Mouse (Mus musculus): ENCODE results near the gene Acad10. TPM values are rescaled to one million over a fixed set of nuclear protein-coding genes. Genes with fewer than 3 reads are reported as not detected.

Gene Acad10
- polyA plus RNA-seq, 1 experiment from 2014 or later, result 1.0 TPM

DNA sequence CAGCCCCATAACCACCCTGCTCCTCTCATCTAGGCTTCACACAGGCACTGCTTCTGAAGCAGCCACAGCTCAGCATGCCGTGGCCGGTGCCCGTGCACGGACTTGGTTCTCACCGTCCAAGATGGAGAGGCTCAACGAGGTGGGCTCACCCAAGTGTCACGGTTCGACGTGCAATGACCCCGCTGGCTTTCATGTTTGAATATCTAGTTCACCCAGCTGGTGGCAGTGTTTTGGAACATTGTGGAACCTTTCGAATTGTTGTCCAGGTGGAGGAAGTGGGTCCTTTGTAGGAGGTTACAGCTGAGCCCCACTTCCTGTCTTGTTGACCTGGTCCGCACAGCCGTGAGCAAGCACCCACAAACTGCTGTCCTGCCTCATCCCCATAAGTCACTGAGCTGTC lies 86.2 kb downstream of the Acad10 start:
- Histone ChIP-seq H3K36me3 (0 out of 2 replicates have a peak, but pooled peaks cover 3% of the 10 kb centered on the region), H3K9ac (replicated peaks) (no peak overlapping the region), H3K4me1 (no peaks in the 10 kb centered on the region), H3K27me3 (no peaks in the 10 kb centered on the region), H3K27ac (replicated peaks) (no peak overlapping the region), H3K9me3 (no peaks in the 10 kb centered on the region), H3K4me3 (no peak overlapping the region), H3K4me2 (replicated peaks) (no peak overlapping the region)
- no peak for ATAC-seq (replicated peaks)
- WGBS, result 95% methylated on average over 13 of the region's 13 CpGs

Other genes starting within 250 kb of the Acad10 start
- 1.0 and 2.2 TPM in 2 replicates for gene Tmem116, start 208.6 kb downstream of the Acad10 start, polyA plus RNA-seq (2015; fragmentation: Nextera tagmentation; extraction: Ambion mirVana)
- gene Erp29, start 208.0 kb downstream of the Acad10 start, polyA plus RNA-seq (2015; fragmentation: Nextera tagmentation; extraction: Ambion mirVana), result 137 and 144 TPM in 2 replicates
- gene Adam1b, start 157.1 kb downstream of the Acad10 start, polyA plus RNA-seq (2015; fragmentation: Nextera tagmentation; extraction: Ambion mirVana), result 0.08 TPM in 1 of 2 replicates, not detected in the other
- gene Adam1a, start 115.0 kb downstream of the Acad10 start, polyA plus RNA-seq (2015; fragmentation: Nextera tagmentation; extraction: Ambion mirVana), result 3.7 and 3.8 TPM in 2 replicates
- gene Gm42878, start 115.0 kb downstream of the Acad10 start, polyA plus RNA-seq (2015; fragmentation: Nextera tagmentation; extraction: Ambion mirVana), result not detected in 2 replicates
- gene Mapkapk5, start 114.6 kb downstream of the Acad10 start, polyA plus RNA-seq (2015; fragmentation: Nextera tagmentation; extraction: Ambion mirVana), result 57.1 and 61.9 TPM in 2 replicates
- gene Aldh2, start 66.7 kb downstream of the Acad10 start, polyA plus RNA-seq (2015; fragmentation: Nextera tagmentation; extraction: Ambion mirVana), result 97.5 and 97.8 TPM in 2 replicates
- gene Acad12, start 41.6 kb downstream of the Acad10 start, polyA plus RNA-seq (2015; fragmentation: Nextera tagmentation; extraction: Ambion mirVana), result 1.1 and 1.2 TPM in 2 replicates
- 51.1 and 55.4 TPM in 2 replicates for gene Brap, start within 50 bp of the Acad10 start, polyA plus RNA-seq (2015; fragmentation: Nextera tagmentation; extraction: Ambion mirVana)
- 67.2 and 80.1 TPM in 2 replicates for gene Atxn2, start 50.8 kb upstream of the Acad10 start, polyA plus RNA-seq (2015; fragmentation: Nextera tagmentation; extraction: Ambion mirVana)
- gene Sh2b3, start 177.1 kb upstream of the Acad10 start, polyA plus RNA-seq (2015; fragmentation: Nextera tagmentation; extraction: Ambion mirVana), result 5.9 and 6.7 TPM in 2 replicates
- 58.9 and 59.3 TPM in 2 replicates for gene Pheta1, start 188.5 kb upstream of the Acad10 start, polyA plus RNA-seq (2015; fragmentation: Nextera tagmentation; extraction: Ambion mirVana)